Mouse (Mus musculus): Measurements from ENCODE around the gene Gjc1. TPM values are rescaled to one million over a fixed set of nuclear protein-coding genes. Genes with fewer than 3 reads are reported as not detected.

Gene Gjc1
- polyA plus RNA-seq, 1 experiment from 2014 or later = 55.0 TPM

GRCm38 (mm10) chr11:102834219-102834618, 14.7 kb upstream of the Gjc1 start:
- Histone ChIP-seq H3K4me1 (no peaks in the 10 kb centered on the region), H3K36me3 (peaks cover 27% of the 10 kb centered on the region), H3K27ac (replicated peaks) (no peak overlapping the region), H3K27me3 (no peaks in the 10 kb centered on the region), H3K9me3 (no peaks in the 10 kb centered on the region), H3K4me2 (replicated peaks) (no peak overlapping the region), H3K9ac (replicated peaks) (no peak overlapping the region), H3K4me3 (no peak overlapping the region)
- WGBS = 86% methylated on average over 10 of the region's 10 CpGs
- no peak for ATAC-seq (replicated peaks)

DNA sequence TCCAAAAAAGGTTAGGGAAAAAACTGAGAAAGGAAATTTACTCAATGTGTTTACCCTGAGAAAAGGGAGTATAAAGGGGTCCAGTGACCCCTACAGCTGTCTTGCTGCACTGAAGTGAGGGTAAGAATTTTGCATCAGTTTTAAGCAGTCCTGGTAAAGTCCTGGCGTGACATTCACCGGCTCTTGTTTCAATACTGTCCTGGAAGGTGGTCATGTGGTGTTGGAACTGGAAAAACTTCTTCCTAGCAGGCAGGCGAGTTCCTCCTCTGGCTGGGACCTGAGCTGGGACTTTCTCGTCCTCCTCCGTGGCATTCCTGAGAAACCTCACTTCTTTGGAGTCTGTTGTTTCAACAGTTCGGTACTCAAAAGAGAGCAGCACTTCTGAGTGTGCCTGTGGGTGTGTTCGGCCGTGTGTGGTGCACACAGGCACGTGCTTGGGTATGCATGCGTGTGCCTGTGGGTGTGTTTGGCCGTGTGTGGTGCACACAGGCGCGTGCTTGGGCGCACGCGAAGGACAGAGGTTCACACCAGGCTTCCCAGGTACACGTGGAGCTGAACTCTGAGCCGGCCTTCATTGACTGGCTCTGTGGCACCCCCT, 13.3 kb upstream of the Gjc1 start:
- no peak overlapping the region for H3K4me2 ChIP-seq (replicated peaks)
- peaks cover 13% of the 10 kb centered on the region for H3K36me3 ChIP-seq
- no peaks in the 10 kb centered on the region for H3K4me1 ChIP-seq
- ATAC-seq (replicated peaks) = no peak
- H3K27ac ChIP-seq (replicated peaks) = no peak overlapping the region
- no peaks in the 10 kb centered on the region for H3K27me3 ChIP-seq
- WGBS = 70% methylated on average over 18 of the region's 18 CpGs
- no peaks in the 10 kb centered on the region for H3K9me3 ChIP-seq
- H3K9ac ChIP-seq (replicated peaks) = no peak overlapping the region
- no peak overlapping the region for H3K4me3 ChIP-seq

DNA sequence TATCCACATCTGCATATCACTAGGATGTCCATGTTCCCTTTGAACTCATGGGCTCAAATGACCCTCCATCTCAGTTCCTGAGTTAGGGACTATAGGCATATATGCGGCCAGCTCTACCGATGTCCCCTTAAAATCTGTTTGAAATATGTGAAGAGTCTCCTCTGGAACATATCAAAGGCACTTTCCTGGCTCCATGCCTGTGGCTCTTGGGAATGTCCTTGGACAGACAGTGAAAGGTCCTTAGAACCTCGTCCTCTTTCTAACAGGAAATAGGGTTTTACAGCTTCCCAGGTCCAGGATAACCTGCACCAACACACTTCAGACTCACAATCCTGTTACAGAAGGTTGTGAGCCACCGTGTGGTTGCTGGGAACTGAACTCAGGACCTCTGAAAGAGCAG, 10.8 kb upstream of the Gjc1 start:
- no peak for ATAC-seq (replicated peaks)
- H3K9ac ChIP-seq (replicated peaks) = no peak overlapping the region
- 84% methylated on average over 4 of the region's 4 CpGs for WGBS

DNA sequence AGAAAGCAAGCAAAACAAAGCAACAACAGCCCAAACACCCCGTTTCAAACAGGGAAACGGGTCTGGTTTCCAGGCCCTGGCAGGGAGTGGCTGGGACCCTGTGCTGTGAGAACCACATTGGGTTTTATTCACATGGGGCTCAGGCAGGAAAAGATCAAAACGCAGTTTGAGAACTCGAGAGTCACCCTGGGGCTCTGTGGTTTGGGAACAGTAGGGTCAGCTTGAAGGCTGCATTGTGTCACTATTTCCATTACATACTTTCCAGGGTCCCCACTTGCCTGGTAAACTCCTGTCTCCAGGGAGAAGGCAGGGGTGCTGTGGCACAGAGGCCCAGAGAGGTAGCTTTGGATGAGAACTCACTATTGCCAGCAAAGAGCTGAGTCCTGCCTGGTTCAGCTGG, 7.6 kb upstream of the Gjc1 start:
- H3K36me3 ChIP-seq = no peaks in the 10 kb centered on the region
- 50% methylated on average over 4 of the region's 4 CpGs for WGBS

More for the DNA sequence above, 10.8 kb upstream of the Gjc1 start:
- Histone ChIP-seq H3K27me3 (no peaks in the 10 kb centered on the region), H3K4me1 (no peaks in the 10 kb centered on the region), H3K36me3 (no peaks in the 10 kb centered on the region), H3K27ac (replicated peaks) (no peak overlapping the region), H3K4me3 (no peak overlapping the region), H3K4me2 (replicated peaks) (no peak overlapping the region), H3K9me3 (no peaks in the 10 kb centered on the region)

DNA sequence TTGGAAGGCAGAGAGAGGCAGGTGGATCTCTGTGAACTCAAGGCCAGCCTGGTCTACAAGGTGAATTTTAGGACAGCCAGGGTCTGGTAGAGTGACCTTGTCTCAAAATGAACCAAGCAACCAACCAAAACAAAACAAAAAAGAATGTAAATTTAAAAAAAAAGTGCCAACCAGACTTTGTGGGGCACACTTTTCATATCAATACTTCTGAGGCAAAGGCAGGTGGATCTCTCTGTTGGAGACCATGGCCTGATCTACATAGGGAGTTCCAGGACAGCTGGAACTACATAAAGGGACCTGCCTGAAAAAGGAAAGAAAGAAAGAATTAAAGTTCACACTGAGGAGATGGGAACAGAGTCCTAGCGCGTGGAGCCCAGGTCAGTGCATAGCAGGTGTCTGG, 7.0 kb upstream of the Gjc1 start:
- 77% methylated on average over 2 of the region's 2 CpGs for WGBS
- Histone ChIP-seq H3K9ac (replicated peaks) (no peak overlapping the region), H3K27me3 (no peaks in the 10 kb centered on the region), H3K27ac (replicated peaks) (no peak overlapping the region), H3K4me3 (no peak overlapping the region), H3K36me3 (no peaks in the 10 kb centered on the region), H3K9me3 (no peaks in the 10 kb centered on the region), H3K4me1 (no peaks in the 10 kb centered on the region), H3K4me2 (replicated peaks) (no peak overlapping the region)
- ATAC-seq (replicated peaks) = no peak

More for the DNA sequence above, 7.6 kb upstream of the Gjc1 start:
- no peak for ATAC-seq (replicated peaks)
- no peak overlapping the region for H3K9ac ChIP-seq (replicated peaks)
- no peak overlapping the region for H3K4me2 ChIP-seq (replicated peaks)
- no peaks in the 10 kb centered on the region for H3K9me3 ChIP-seq
- H3K27me3 ChIP-seq = no peaks in the 10 kb centered on the region
- no peak overlapping the region for H3K27ac ChIP-seq (replicated peaks)
- H3K4me3 ChIP-seq = no peak overlapping the region
- H3K4me1 ChIP-seq = no peaks in the 10 kb centered on the region

- no peak for ATAC-seq (replicated peaks)
- peaks cover 6% of the 10 kb centered on the region; the same call in 1 of the 2 replicates for H3K27me3 ChIP-seq
- peaks cover 20% of the 10 kb centered on the region for H3K4me1 ChIP-seq
- H3K9ac ChIP-seq (replicated peaks) = no peak overlapping the region
- no peak overlapping the region for H3K27ac ChIP-seq (replicated peaks)
- no peak overlapping the region for H3K4me3 ChIP-seq
- H3K36me3 ChIP-seq = no peaks in the 10 kb centered on the region
- H3K9me3 ChIP-seq = no peaks in the 10 kb centered on the region
- H3K4me2 ChIP-seq (replicated peaks) = no peak overlapping the region
- 60% methylated on average over 6 of the region's 6 CpGs for WGBS
Measured at GRCm38 (mm10) chr11:102821231-102821630, 1.7 kb upstream of the Gjc1 start.

GRCm38 (mm10) chr11:102820432-102820831, 932 bp upstream of the Gjc1 start:
- Histone ChIP-seq H3K4me1 (peaks cover 26% of the 10 kb centered on the region), H3K27me3 (peaks cover 6% of the 10 kb centered on the region; the same call in 1 of the 2 replicates), H3K4me2 (replicated peaks) (no peak overlapping the region), H3K4me3 (no peak overlapping the region), H3K27ac (replicated peaks) (no peak overlapping the region), H3K36me3 (no peaks in the 10 kb centered on the region), H3K9ac (replicated peaks) (no peak overlapping the region), H3K9me3 (no peaks in the 10 kb centered on the region)
- 13% methylated on average over 3 of the region's 3 CpGs for whole genome bisulfite sequencing
- no peak for ATAC-seq (replicated peaks)

GRCm38 (mm10) chr11:102819783-102820385, 384 bp upstream of the Gjc1 start:
- no peaks in the 10 kb centered on the region for H3K36me3 ChIP-seq
- WGBS = 3% methylated on average over 14 of the region's 14 CpGs
- H3K4me2 ChIP-seq (replicated peaks) = peak overlapping the region; percentile 93
- peak overlapping the region; percentile 76; the same call in 1 of the 2 replicates for H3K9ac ChIP-seq (replicated peaks)
- no peak for ATAC-seq (replicated peaks)
- H3K27me3 ChIP-seq = peaks cover 6% of the 10 kb centered on the region; the same call in 1 of the 2 replicates
- H3K9me3 ChIP-seq = no peaks in the 10 kb centered on the region
- H3K4me1 ChIP-seq = peaks cover 27% of the 10 kb centered on the region
- peak overlapping the region; percentile 92; the same call in 1 of the 2 replicates for H3K27ac ChIP-seq (replicated peaks)
- H3K4me3 ChIP-seq = peak overlapping the region; percentile 83

DNA sequence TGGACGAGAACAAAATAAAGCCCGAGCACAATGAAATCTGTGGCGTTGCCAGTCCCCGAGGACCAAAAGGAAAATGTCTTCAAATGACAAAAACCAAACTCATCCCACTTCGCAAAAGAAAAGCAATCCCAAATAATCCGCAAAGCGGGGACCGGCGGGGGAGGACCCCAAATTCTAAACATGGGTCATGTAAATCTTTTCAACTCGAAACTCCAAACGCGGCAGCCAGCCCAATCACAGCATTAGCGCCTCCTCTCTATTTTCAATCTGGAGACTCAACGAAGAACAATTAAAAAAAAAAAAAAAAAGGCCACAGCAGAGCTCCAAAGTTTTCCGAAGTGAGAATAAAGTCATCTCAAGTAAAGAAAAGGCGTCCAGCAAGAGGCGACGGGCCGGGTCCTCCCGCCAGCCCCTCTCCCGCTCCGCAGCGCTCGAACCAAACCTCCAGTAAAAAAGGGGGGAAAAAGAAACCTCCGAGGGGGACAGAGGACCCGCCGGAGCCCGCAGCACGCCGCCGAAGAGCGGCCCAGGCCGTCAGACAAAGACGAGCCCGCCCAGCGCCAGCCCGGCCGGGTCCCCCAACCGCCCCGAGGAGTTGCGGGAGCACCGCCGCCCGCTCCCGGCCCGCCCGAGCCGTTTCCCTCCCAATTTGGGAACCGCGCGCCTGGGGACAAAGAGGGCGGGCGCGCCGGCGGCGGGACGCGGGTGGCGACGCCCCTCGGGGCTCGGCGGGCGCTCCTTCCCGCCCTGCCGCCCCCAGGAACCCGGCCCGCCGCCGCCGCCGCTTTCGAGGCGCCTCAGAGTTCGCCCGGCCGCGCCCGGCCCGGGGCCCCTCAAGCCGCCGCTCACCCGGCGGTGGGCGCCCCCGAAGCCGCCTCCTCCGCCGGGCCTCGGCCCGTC, 1.1 kb downstream of the Gjc1 start:
- 1% methylated on average over 79 of the region's 92 CpGs for WGBS

DNA sequence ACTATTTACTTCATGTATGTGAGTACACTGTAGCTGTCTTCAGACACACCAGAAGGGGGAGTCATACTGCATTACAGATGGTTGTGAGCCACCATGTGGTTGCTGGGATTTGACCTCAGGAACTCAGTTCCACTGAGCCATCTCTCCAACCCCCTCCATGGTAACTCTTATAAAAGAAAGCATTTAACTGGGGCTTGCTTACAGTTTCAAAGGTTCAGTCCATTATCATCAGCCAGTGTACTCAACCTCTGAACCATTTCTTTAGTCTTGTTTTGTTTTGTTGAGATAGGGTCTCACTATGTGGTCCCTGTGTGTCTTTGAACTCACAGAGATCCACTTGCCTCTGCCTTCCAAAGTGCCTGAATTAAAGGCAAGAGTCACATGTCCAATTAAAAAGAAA, 4.6 kb downstream of the Gjc1 start:
- no peak for ATAC-seq (replicated peaks)
- Histone ChIP-seq H3K27ac (replicated peaks) (no peak overlapping the region), H3K4me2 (replicated peaks) (no peak overlapping the region), H3K36me3 (no peaks in the 10 kb centered on the region), H3K27me3 (no peaks in the 10 kb centered on the region), H3K4me1 (peaks cover 50% of the 10 kb centered on the region), H3K9me3 (no peaks in the 10 kb centered on the region), H3K9ac (replicated peaks) (no peak overlapping the region), H3K4me3 (no peak overlapping the region)

More for the DNA sequence above, 1.1 kb downstream of the Gjc1 start:
- Histone ChIP-seq H3K9ac (replicated peaks) (peak overlapping the region; percentile 76), H3K9me3 (no peaks in the 10 kb centered on the region), H3K27me3 (peaks cover 6% of the 10 kb centered on the region; the same call in 1 of the 2 replicates), H3K27ac (replicated peaks) (peak overlapping the region; percentile 92), H3K4me3 (peak overlapping the region; percentile 83), H3K4me1 (peaks cover 35% of the 10 kb centered on the region), H3K4me2 (replicated peaks) (peak overlapping the region; percentile 93), H3K36me3 (no peaks in the 10 kb centered on the region)
- peak; percentile 75 for ATAC-seq (replicated peaks)

DNA sequence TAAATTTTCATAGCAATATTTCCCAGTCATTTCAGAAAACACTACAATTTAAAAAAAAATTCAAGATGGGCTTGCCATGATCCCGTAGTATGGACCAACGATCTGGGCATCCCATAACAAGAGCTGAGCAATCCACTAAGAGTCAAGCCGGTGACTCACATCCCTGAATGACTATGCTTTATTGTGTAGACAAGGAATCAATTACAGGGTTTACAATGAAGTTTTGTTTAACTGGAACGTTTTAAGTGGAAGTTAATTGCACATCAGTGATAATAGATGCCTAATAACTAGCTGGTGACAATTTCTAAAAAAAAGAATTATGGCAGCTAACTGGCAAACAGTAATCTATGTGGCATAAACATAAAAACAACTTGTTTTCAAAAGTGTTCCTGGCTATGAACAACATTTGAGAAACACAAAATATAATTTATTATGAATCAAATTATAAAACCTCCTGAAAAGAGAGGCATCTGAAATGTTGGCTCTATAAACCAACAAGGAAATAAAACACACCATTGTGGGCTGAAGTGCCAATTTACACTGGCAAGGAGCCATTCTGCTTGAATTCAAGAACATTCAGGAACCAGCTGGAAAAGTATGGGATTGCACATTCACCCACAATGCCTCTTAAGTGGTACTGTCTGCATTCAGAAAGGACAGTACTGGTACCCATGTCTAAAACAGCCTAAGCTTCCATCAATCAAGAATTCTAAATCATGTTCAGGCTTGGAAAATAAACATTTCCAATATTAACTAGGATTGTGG, 8.6 kb downstream of the Gjc1 start:
- Histone ChIP-seq H3K9me3 (no peaks in the 10 kb centered on the region), H3K4me2 (replicated peaks) (no peak overlapping the region), H3K27me3 (no peaks in the 10 kb centered on the region), H3K4me1 (peaks cover 32% of the 10 kb centered on the region), H3K36me3 (no peaks in the 10 kb centered on the region), H3K27ac (replicated peaks) (no peak overlapping the region), H3K9ac (replicated peaks) (no peak overlapping the region), H3K4me3 (no peak overlapping the region)
- ATAC-seq (replicated peaks) = no peak; the same call in 1 of the 2 replicates
- 20% methylated on average over 4 of the region's 4 CpGs for WGBS

Data from forebrain, embryonic 15.5 days (tissue).